Comparison of ENCODE assay signal across 27 mouse cellular contexts in genomic region chrX:12201111-12201510, GRCm38 (mm10). TPM values are rescaled to one million over a fixed set of nuclear protein-coding genes. Genes with fewer than 3 reads are reported as not detected.
DNase-seq lines count a peak whose midpoint lies in the region; ATAC-seq and TF ChIP-seq lines count a peak whose summit lies in the region.
"Had no signal": no experiment of that assay in that cellular context is flagged by ENCODE, and none has a peak within 500 bp of the region (broad histone marks: within the 10 kb centered on the region; RNA-seq: fewer than 3 reads in every experiment).

No protein-coding gene starts in this region.

- no peaks in the 10 kb centered on the region for H3K4me1 ChIP-seq in lung, adult 2 months (ENCODE audit: control insufficient read depth, insufficient read depth, low read length)
- H3K4me1 ChIP-seq: embryonic facial prominence, embryonic 13.5 days; forebrain, embryonic 10.5 days; forebrain, embryonic 13.5 days; heart, embryonic 12.5 days; heart, embryonic 15.5 days; hindbrain, embryonic 10.5 days; hindbrain, embryonic 13.5 days had no signal

- no peak for TF ChIP-seq CTCF in lung, adult 2 months (IDR thresholded peaks at IDR 0.05; ENCODE audit: insufficient read depth, low read length)

- peak; percentile 9 for DNase-seq in gastrocnemius, adult 18-20 months (ENCODE audit: low spot score)
- no peak for DNase-seq in gastrocnemius, postnatal 10 days
- DNase-seq in lung, adult 18-20 months, result peak; percentile 3 to 45
- no peak for DNase-seq in lung, adult 2 months
- peak; percentile 29 for DNase-seq in adipocyte (ENCODE audit: low spot score)
- peak; percentile 23 for DNase-seq in lung, postnatal 25 days (ENCODE audit: low spot score)
- DNase-seq in retina, embryonic 14.5 days (ENCODE audit: low spot score), result no peak
- DNase-seq: adrenal gland, postnatal 10 days; adrenal gland, postnatal 36 days; cerebellum, adult 18-20 months; cerebellum, adult 9-10 months; cerebellum, postnatal 14 days; heart, adult 18-20 months; heart, postnatal 10 days; heart, postnatal 36 days had no signal

- H3K4me3 ChIP-seq in lung, adult 2 months (replicated peaks; ENCODE audit: extremely low read depth, low read depth, low read length), result no peak overlapping the region
- H3K4me3 ChIP-seq: embryonic facial prominence, embryonic 13.5 days; erythroblast, embryonic 14.5 days; forebrain, embryonic 10.5 days; forebrain, embryonic 13.5 days; heart, embryonic 12.5 days; heart, embryonic 15.5 days; hindbrain, embryonic 10.5 days; hindbrain, embryonic 13.5 days had no signal

- no peak for ATAC-seq in megakaryocyte progenitor cell, adult 5-6 weeks (replicated peaks; ENCODE audit: poor library complexity)
- ATAC-seq: activated CD4-positive, CD25-positive, alpha-beta regulatory T cell, adult 4 months; forebrain, embryonic 13.5 days; forebrain, embryonic 16.5 days; hindbrain, embryonic 16.5 days had no signal

- 84% methylated on average over 3 of the region's 3 CpGs for WGBS in lung, adult 2 months

- TF ChIP-seq POLR2A in lung, adult 2 months (IDR thresholded peaks at IDR 0.05; ENCODE audit: borderline replicate concordance, extremely low read depth, low read depth, low read length), result no peak

RNA-seq across cellular contexts. Expression of gene Bcor, which starts 41.0 kb away (rescaled TPM):
- total RNA-seq in gastrocnemius, adult 18-20 months (2021), result 10 to 100 TPM; 13.4 to 18.4 TPM
- total RNA-seq in gastrocnemius, postnatal 10 days (2021), result 10 to 100 TPM; 20.6 to 28.0 TPM
- polyA plus RNA-seq in lung, adult 2 months (2012; rRNA removed), result 12.7 and 15.8 TPM in 2 replicates
- 35.3 and 42.7 TPM in 2 replicates for total RNA-seq in megakaryocyte progenitor cell, adult 5-6 weeks (2015)
- total RNA-seq in megakaryocyte progenitor cell, adult 5-6 weeks (2017), result 24.7 and 29.1 TPM in 2 replicates

Comparison
In these comparisons a context has a peak if more than half of its experiments do, and no peak if none do; other contexts are left out.
1. DNase-seq: peak in gastrocnemius, adult 18-20 months (single experiment), lung, adult 18-20 months (2 of 2), adipocyte (single experiment) and lung, postnatal 25 days (single experiment); none in gastrocnemius, postnatal 10 days (single experiment), lung, adult 2 months (single experiment) and retina, embryonic 14.5 days (single experiment).